Mouse (Mus musculus): ENCODE results near the gene Cep70. TPM values are rescaled to one million over a fixed set of nuclear protein-coding genes. Genes with fewer than 3 reads are reported as not detected.

The Cep70 gene
- total RNA-seq, 2 experiments from 2014 or later: 5.6 to 6.3 TPM

DNA sequence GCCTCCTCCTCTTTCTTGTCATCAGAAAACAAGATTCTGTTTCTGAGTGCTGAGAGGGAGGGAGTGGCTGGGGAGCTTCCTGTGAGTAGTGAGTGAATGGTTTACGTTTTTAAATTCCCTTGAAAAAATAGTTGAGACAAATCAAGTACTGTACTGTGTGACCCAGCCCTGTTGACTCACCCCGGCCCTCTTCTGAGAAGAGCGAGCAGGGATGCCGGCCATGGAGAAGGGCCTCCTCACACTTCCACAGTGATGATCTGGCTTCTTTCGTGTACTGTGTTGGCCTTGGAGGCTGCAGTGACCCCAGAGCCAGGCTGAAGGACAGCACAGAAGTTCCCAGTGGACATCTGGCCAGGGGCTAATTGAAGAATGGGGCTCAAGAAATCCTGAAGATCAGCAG lies 61.1 kb downstream of the Cep70 start:
- no peak for DNase-seq (ENCODE audit: low spot score)
- intact Hi-C loops (cut with DNase I): no loop called here

DNA sequence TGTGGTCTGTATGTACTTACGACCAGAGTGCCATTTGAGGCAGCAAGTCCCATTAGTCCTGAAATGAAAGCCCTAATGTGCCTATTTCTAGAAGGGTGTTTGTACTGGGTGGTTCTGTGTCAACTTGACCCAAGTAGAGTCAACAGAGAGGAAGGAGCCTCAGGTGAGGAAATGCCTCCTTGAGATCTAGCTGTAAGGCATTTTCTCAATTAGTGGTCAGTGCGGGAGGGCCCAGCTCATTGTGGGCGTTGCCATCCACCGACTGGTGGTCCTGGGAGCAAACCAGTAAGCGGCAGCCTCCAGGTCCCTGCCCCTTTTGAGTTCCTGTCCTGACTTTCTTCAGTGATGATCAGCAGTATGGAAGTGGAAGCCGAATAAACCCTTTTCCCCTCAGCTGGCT lies 63.1 kb downstream of the Cep70 start:
- no peak for DNase-seq (ENCODE audit: low spot score)
- intact Hi-C loops (cut with DNase I): no loop called here

DNA sequence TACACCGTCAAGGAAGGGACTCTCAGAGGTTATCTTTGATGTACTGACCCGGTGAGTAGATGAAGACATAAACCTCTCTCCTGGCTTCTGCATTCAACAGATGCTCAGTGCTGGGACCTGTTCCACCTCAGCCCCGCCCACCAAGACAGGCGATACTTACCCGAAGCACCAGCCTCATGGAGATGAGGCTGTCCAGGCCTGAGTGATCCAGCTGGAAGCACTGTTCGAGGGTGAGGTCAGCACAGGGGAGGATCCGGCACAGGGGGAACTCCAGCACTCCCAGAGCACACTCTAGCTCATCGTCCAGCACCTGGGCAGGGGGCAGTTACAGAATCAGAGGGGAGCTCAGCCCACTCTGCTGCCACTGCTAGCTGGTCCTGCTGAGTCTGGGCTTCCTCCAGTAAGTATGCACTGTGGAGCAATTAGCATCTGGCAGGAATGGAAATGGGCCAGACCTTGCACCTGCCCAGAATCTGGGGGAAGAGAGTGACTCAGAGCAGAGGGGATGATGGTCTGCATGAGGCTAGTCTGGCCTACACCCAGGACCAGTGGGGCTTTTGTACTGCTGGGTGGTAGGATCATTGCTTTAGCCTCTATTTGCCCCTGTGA lies 76.3 kb downstream of the Cep70 start:
- intact Hi-C loops (cut with DNase I): no loop called here
- DNase-seq (ENCODE audit: low spot score): no peak

DNA sequence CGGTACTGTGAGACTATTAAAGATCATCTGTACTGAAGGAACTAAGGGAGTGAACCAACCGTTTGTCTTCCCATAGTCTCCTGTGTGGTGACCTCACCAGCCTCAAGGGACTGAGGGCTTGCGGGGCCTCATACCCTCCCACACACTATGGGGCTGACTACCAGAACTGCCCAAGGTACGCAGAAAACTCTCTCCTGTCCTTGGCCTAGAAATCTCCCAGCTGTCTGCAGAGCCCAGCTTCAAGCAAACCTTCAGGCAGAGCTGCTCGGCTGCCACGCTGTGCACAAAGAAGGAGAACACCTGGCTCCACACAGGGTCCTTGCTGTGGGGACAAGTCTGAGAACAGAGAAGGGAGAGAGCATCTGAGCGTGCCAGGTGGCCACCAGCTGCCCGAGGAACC lies 76.8 kb downstream of the Cep70 start:
- intact Hi-C loops (cut with DNase I): no loop called here
- no peak for DNase-seq (ENCODE audit: low spot score)

DNA sequence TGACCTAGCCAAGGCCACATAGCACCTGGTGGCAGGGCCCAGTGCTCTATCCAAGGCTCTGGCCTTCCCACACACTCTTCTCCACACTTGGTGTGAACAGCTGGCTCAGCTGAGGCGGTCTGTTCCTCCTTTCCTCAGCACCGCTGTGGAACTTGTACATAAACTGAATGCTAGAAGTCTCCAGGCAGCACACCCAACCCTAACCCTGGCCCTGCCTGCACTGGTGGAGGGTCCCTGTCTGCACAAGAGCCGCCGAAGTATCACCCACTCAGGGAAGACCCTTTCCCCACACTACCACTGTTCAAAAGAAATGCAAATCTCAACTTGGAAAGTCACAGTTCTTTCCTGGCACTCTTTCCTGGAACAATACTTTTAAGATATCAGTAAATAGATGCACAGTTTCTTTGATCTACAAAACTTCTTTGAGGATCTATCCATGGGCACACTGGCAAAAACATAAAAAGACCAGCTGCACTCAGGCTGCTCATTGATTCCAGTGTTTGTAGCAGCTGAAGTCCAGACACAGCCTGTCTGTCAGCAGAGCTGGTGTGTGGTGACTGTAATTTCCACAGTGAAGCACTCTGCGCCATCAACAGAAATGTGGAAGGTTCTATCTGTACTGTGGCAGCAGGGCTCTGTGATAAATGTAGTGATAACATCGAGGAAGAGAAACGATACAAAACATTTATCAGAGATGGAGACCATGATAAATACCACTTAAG lies 82.2 kb downstream of the Cep70 start:
- intact Hi-C loops (cut with DNase I): no loop called here
- DNase-seq (ENCODE audit: low spot score): no peak

DNA sequence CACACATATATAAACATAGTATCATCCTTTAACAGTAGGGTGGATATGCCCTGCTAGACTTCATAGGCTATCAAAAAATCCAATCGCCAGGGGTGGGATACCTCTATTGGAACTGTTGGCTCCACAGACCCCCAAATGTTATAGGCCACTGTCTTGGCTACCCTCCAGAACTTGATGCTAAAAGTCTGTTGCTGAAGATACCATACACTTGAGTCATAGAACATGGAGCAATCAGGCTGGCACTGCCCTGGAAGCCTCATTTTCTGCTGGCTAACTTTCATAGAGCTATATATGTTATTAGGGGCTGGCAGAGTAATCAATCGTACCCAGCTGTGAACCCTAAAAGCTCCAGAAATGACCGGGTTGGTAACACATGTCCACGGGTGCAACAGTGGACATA lies 82.8 kb downstream of the Cep70 start:
- intact Hi-C loops (cut with DNase I): no loop called here
- no peak for DNase-seq (ENCODE audit: low spot score)

DNA sequence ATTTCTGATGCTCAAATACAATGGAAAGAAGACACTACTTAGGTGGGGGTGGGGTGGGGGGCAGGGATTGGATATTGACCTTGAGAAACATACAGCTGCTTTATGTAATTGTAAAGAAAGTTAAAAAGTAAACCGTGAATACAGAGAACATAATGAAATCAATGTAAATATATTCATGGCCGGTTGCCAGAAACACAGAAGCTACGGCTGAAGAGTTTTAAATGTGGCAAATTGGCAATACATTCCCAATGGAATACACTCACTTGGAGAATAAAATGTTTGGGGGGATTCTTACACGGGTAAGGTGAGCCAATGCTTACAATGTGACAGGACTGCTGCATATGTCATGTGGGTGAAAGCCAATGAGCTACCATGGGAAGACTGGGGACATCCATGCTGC lies 83.7 kb downstream of the Cep70 start:
- no peak for DNase-seq (ENCODE audit: low spot score)
- intact Hi-C loops (cut with DNase I): no loop called here

DNA sequence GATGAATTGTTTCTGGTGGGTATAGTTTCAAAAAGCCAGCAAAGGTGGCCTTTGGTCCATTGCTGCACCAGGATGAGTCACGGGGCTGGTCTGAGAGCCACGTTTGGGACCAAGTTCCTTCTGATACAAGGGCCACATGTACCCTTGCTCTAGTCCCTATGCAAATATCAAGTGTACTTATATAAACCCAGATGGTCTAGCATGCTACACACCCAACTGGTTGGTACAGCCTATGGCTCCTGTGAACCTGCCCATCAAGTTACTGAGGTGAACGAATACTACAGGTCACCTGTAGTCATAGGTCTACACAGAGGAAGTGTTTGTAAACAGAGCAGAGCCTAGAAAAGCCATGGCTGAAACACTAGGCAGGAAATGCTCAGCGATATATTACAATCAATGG lies 93.4 kb downstream of the Cep70 start:
- intact Hi-C loops (cut with DNase I): no loop called here
- no peak for DNase-seq (ENCODE audit: low spot score)

DNA sequence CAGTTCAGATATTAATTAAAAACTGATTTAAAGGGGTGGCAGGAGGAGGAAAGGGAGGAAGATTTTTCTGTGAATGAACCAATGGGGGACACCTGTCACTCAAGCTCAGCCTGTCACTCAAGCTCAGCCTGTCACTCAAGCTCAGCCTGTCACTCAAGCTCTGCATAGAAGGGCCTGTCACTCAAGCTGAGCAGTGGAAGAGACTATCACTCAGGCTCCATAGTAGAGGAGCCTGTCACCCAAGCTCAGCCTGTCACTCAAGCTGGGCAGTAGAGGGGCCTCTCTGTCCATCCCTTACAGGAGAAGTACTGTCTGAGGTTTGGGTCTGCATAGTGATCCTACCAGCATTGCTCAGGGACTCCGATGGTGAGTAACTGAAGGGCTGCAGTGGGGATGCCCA lies 95.1 kb downstream of the Cep70 start:
- no peak for DNase-seq (ENCODE audit: low spot score)
- intact Hi-C loops (cut with DNase I): no loop called here

DNA sequence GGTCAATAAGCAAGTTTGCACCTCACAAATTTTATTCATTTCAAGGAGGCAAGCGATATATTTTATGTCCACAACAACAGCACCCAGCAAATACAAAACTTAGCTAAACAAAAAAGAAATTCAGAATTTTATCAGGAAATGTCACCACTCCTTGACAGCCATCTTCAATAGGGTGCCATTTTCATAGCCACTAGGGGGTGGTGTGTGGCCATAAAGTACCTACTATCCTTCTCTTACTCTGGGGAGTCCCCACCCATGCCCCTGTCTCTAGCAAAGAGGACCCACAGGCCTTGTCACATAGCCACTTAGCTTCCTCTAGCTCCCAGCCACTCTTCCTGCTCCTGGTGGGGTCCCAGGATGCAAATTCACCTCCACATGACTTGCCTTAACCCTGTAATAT lies 96.0 kb downstream of the Cep70 start:
- no peak for DNase-seq (ENCODE audit: low spot score)
- intact Hi-C loops (cut with DNase I): no loop called here

DNA sequence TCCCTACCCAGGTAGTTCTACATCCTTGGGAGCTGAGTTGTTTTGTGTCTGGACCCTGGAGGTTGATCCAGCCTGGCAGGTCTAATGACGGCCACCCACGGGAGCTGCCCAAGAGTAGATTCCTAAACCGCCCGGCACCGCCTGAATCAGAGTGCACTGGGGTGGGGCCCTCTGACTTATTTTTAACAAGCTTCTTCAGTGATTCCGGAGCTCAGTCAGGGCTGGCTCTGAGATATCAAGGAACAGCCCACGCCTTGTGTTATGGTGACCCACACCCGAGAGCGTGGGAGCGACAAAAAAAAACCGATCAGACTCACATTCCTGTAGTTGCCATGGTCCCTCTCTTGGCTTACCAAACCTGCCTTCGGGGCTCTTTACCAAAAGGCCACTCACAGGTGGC lies 97.0 kb downstream of the Cep70 start:
- no peak for DNase-seq (ENCODE audit: low spot score)

DNA sequence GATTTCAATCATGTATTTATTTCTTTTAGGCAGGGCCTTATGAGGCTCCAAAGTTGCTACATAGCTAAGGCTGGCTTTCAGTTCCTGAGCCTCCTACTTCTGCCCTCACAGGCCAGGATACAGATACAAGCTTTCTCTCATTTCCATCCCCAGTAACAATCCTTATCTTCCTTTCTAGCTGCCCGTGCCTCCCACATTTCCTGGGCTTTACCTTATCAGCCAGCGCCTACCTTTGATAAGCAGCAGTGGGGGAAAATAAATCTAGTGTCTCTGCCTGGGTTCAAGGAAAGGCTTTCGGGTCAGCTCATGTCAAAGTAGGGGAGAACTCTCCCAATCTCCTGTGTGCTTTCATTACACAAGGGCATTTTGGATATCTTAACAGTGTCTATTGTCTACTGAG lies 98.4 kb downstream of the Cep70 start:
- DNase-seq (ENCODE audit: low spot score): no peak
- intact Hi-C loops (cut with DNase I): no loop called here

More for the DNA sequence above, 97.0 kb downstream of the Cep70 start:
- intact Hi-C loops (cut with DNase I): no loop called here

DNA sequence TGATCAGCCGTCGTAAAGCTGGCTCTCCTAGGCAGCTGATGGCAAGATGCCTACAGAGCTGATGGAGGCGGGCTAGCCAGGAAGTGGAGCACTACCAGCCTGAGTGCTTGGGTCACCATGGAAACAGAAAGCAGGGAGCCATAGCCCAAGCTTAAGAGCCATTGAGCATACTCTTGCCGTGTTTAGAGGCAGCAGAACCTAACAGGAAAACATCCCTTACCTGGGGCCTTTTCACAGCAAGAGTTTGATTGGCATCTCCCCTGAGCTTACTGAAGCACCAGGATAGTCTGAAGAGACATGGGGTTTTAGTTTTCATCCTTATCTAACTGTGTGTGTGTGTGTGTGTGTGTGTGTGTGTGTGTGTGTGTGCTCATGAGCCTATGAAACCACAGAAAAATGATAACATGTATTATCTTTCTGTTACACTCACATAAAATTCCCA lies 102.2 kb downstream of the Cep70 start:
- intact Hi-C loops (cut with DNase I): no loop called here
- no peak for DNase-seq (ENCODE audit: low spot score)

Other genes with a start within 250 kb of the Cep70 start
- gene Gm1123, start 207.7 kb upstream of the Cep70 start, total RNA-seq (2021): not detected
- 10 to 100 TPM in 1 of 2 experiments, 1 to 10 TPM in 1; 9.2 to 10.1 TPM for gene Pik3cb, start 102.7 kb upstream of the Cep70 start, total RNA-seq (2021)
- not detected for gene Faiml, start 6.1 kb upstream of the Cep70 start, total RNA-seq (2021)
- under 1 TPM; 0.29 to 0.61 TPM for gene Esyt3, start 115.2 kb downstream of the Cep70 start, total RNA-seq (2021)
- 1 to 10 TPM; 4.8 to 6.8 TPM for gene Mras, start 194.0 kb downstream of the Cep70 start, total RNA-seq (2021)
- not detected for gene Nme9, start 208.1 kb downstream of the Cep70 start, total RNA-seq (2021)

Data from heart, postnatal 25 days (tissue).